Mouse (Mus musculus): Measurements from ENCODE around the gene Ccr1l1. TPM values are rescaled to one million over a fixed set of nuclear protein-coding genes. Genes with fewer than 3 reads are reported as not detected.
"Not testable (repeated sequence)": the region's sequence is repeated elsewhere in the genome, so short reads cannot be mapped to it uniquely, and the experiment has no call there.

Gene Ccr1l1
- polyA plus RNA-seq, 1 experiment, result not detected

GRCm38 (mm10) chr9:123984943-123985342 is 6.7 kb upstream of the Ccr1l1 start:
- Histone ChIP-seq H3K27me3 (ENCODE audit: control insufficient read depth, insufficient read depth, insufficient read length) (no peaks in the 10 kb centered on the region), H3K79me3 (ENCODE audit: low read depth) (no peaks in the 10 kb centered on the region), H3ac (ENCODE audit: control insufficient read depth, insufficient read length, low read depth) (no peak overlapping the region), H3K4me3 (ENCODE audit: insufficient read depth, poor library complexity, severe bottlenecking) (no peak overlapping the region), H3K36me3 (ENCODE audit: control insufficient read depth, insufficient read depth) (no peaks in the 10 kb centered on the region), H3K79me2 (ENCODE audit: control insufficient read depth, insufficient read depth) (no peaks in the 10 kb centered on the region)
- TF ChIP-seq MAX (IDR thresholded peaks at IDR 0.05), result no peak
- TF ChIP-seq CEBPB (IDR thresholded peaks at IDR 0.05; ENCODE audit: low read depth), result no peak
- no peak for TF ChIP-seq MYOG (IDR thresholded peaks at IDR 0.05; ENCODE audit: control insufficient read depth, extremely low read depth, insufficient read length)
- no peak for TF ChIP-seq USF1 (IDR thresholded peaks at IDR 0.05; ENCODE audit: low read depth)
- TF ChIP-seq FOSL1 (IDR thresholded peaks at IDR 0.05; ENCODE audit: insufficient read depth, low read length, poor library complexity, severe bottlenecking), result no peak
- no peak for TF ChIP-seq CTCF (IDR thresholded peaks at IDR 0.05; ENCODE audit: control insufficient read depth, insufficient read depth, insufficient read length)
- TF ChIP-seq MYOD1 (IDR thresholded peaks at IDR 0.05; ENCODE audit: control insufficient read depth, insufficient read length, low read depth), result no peak

- H3K36me3 ChIP-seq (ENCODE audit: control insufficient read depth, insufficient read depth), result no peaks in the 10 kb centered on the region
- no peaks in the 10 kb centered on the region for H3K79me2 ChIP-seq (ENCODE audit: control insufficient read depth, insufficient read depth)
Measured at GRCm38 (mm10) chr9:123982720-123983119, 4.5 kb upstream of the Ccr1l1 start.

GRCm38 (mm10) chr9:123981909-123982308 is 3.7 kb upstream of the Ccr1l1 start:
- TF ChIP-seq CTCF (IDR thresholded peaks at IDR 0.05; ENCODE audit: control insufficient read depth, insufficient read depth, insufficient read length), result no peak
- no peak for TF ChIP-seq MYOG (IDR thresholded peaks at IDR 0.05; ENCODE audit: control insufficient read depth, extremely low read depth, insufficient read length)
- TF ChIP-seq MYOD1 (IDR thresholded peaks at IDR 0.05; ENCODE audit: control insufficient read depth, insufficient read length, low read depth), result no peak
- no peak for TF ChIP-seq FOSL1 (IDR thresholded peaks at IDR 0.05; ENCODE audit: insufficient read depth, low read length, poor library complexity, severe bottlenecking)
- no peak for TF ChIP-seq USF1 (IDR thresholded peaks at IDR 0.05; ENCODE audit: low read depth)
- no peak for TF ChIP-seq CEBPB (IDR thresholded peaks at IDR 0.05; ENCODE audit: low read depth)
- H3K36me3 ChIP-seq (ENCODE audit: control insufficient read depth, insufficient read depth), result no peaks in the 10 kb centered on the region
- no peaks in the 10 kb centered on the region for H3K27me3 ChIP-seq (ENCODE audit: control insufficient read depth, insufficient read depth, insufficient read length)
- no peak overlapping the region for H3ac ChIP-seq (ENCODE audit: control insufficient read depth, insufficient read length, low read depth)
- H3K4me3 ChIP-seq (ENCODE audit: insufficient read depth, poor library complexity, severe bottlenecking), result no peak overlapping the region
- H3K79me2 ChIP-seq (ENCODE audit: control insufficient read depth, insufficient read depth), result no peaks in the 10 kb centered on the region
- H3K79me3 ChIP-seq (ENCODE audit: low read depth), result no peaks in the 10 kb centered on the region

More at GRCm38 (mm10) chr9:123982720-123983119, 4.5 kb upstream of the Ccr1l1 start:
- TF ChIP-seq FOSL1 (IDR thresholded peaks at IDR 0.05; ENCODE audit: insufficient read depth, low read length, poor library complexity, severe bottlenecking) (no peak), CTCF (IDR thresholded peaks at IDR 0.05; ENCODE audit: control insufficient read depth, insufficient read depth, insufficient read length) (no peak), MYOD1 (IDR thresholded peaks at IDR 0.05; ENCODE audit: control insufficient read depth, insufficient read length, low read depth) (no peak), MAX (IDR thresholded peaks at IDR 0.05) (no peak), CEBPB (IDR thresholded peaks at IDR 0.05; ENCODE audit: low read depth) (no peak), MYOG (IDR thresholded peaks at IDR 0.05; ENCODE audit: control insufficient read depth, extremely low read depth, insufficient read length) (no peak), USF1 (IDR thresholded peaks at IDR 0.05; ENCODE audit: low read depth) (no peak)
- H3K4me3 ChIP-seq (ENCODE audit: insufficient read depth, poor library complexity, severe bottlenecking), result no peak overlapping the region
- no peak overlapping the region for H3ac ChIP-seq (ENCODE audit: control insufficient read depth, insufficient read length, low read depth)
- H3K79me3 ChIP-seq (ENCODE audit: low read depth), result no peaks in the 10 kb centered on the region
- no peaks in the 10 kb centered on the region for H3K27me3 ChIP-seq (ENCODE audit: control insufficient read depth, insufficient read depth, insufficient read length)

- H3K4me3 ChIP-seq (ENCODE audit: insufficient read depth, poor library complexity, severe bottlenecking); H3K36me3 ChIP-seq (ENCODE audit: control insufficient read depth, insufficient read depth); H3K79me3 ChIP-seq (ENCODE audit: low read depth); H3K79me2 ChIP-seq (ENCODE audit: control insufficient read depth, insufficient read depth); H3K27me3 ChIP-seq (ENCODE audit: control insufficient read depth, insufficient read depth, insufficient read length); H3ac ChIP-seq (ENCODE audit: control insufficient read depth, insufficient read length, low read depth): not testable (repeated sequence)
Measured at GRCm38 (mm10) chr9:123980858-123981475, 2.8 kb upstream of the Ccr1l1 start.

GRCm38 (mm10) chr9:123976876-123977663 is 1.1 kb downstream of the Ccr1l1 start:
- Histone ChIP-seq H3K79me2 (ENCODE audit: control insufficient read depth, insufficient read depth) (no peaks in the 10 kb centered on the region), H3K4me3 (ENCODE audit: insufficient read depth, poor library complexity, severe bottlenecking) (no peak overlapping the region), H3K36me3 (ENCODE audit: control insufficient read depth, insufficient read depth) (no peaks in the 10 kb centered on the region), H3ac (ENCODE audit: control insufficient read depth, insufficient read length, low read depth) (no peak overlapping the region), H3K27me3 (ENCODE audit: control insufficient read depth, insufficient read depth, insufficient read length) (no peaks in the 10 kb centered on the region), H3K79me3 (ENCODE audit: low read depth) (no peaks in the 10 kb centered on the region)
- TF ChIP-seq CEBPB (IDR thresholded peaks at IDR 0.05; ENCODE audit: low read depth) (no peak), MYOG (IDR thresholded peaks at IDR 0.05; ENCODE audit: control insufficient read depth, extremely low read depth, insufficient read length) (no peak), USF1 (IDR thresholded peaks at IDR 0.05; ENCODE audit: low read depth) (no peak), MAX (IDR thresholded peaks at IDR 0.05) (no peak), FOSL1 (IDR thresholded peaks at IDR 0.05; ENCODE audit: insufficient read depth, low read length, poor library complexity, severe bottlenecking) (no peak)

- H3K4me3 ChIP-seq (ENCODE audit: insufficient read depth, poor library complexity, severe bottlenecking), result no peak overlapping the region
- no peaks in the 10 kb centered on the region for H3K79me3 ChIP-seq (ENCODE audit: low read depth)
- no peaks in the 10 kb centered on the region for H3K27me3 ChIP-seq (ENCODE audit: control insufficient read depth, insufficient read depth, insufficient read length)
- no peak for TF ChIP-seq MYOG (IDR thresholded peaks at IDR 0.05; ENCODE audit: control insufficient read depth, extremely low read depth, insufficient read length)
- no peak for TF ChIP-seq USF1 (IDR thresholded peaks at IDR 0.05; ENCODE audit: low read depth)
- TF ChIP-seq FOSL1 (IDR thresholded peaks at IDR 0.05; ENCODE audit: insufficient read depth, low read length, poor library complexity, severe bottlenecking), result no peak
- TF ChIP-seq CEBPB (IDR thresholded peaks at IDR 0.05; ENCODE audit: low read depth), result no peak
- no peak for TF ChIP-seq MYOD1 (IDR thresholded peaks at IDR 0.05; ENCODE audit: control insufficient read depth, insufficient read length, low read depth)
- TF ChIP-seq MAX (IDR thresholded peaks at IDR 0.05), result no peak
- TF ChIP-seq CTCF (IDR thresholded peaks at IDR 0.05; ENCODE audit: control insufficient read depth, insufficient read depth, insufficient read length), result no peak
- H3ac ChIP-seq (ENCODE audit: control insufficient read depth, insufficient read length, low read depth), result no peak overlapping the region
- H3K36me3 ChIP-seq (ENCODE audit: control insufficient read depth, insufficient read depth), result no peaks in the 10 kb centered on the region
- H3K79me2 ChIP-seq (ENCODE audit: control insufficient read depth, insufficient read depth), result no peaks in the 10 kb centered on the region
Measured at GRCm38 (mm10) chr9:123975630-123976029, 2.6 kb downstream of the Ccr1l1 start.

All from C2C12 (cell line).